In the genomic region with DNA sequence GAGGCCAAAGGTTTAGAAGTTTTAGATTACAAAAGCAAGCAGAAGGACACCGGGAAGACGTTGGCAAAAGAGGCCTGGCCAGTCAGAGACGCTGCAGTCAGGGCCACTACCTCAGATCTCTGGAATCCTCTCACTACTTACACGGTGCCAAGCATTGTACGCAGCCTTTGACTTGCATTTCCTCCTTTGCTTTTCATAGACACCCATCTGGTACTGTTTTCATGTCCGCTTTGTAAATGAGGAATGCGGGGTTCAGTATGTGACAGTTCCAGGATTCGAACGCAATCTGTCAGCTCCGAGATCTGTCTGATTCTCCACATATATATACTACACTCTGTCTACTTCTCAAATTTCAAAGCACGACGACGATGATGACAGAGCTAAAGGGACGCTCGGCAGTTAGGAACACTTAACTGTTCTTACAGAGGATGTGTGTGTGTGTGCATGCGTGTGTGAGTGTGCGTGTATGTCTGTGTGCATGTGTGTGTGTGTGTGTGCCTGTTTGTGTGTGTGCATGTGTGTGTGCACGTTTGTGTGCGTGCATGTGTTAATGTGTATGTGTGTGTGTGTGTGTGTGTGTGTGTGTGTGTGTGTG, we compare ENCODE assay signal across 15 mouse cellular contexts.
A peak's percentile ranks its signal among the peaks of the same experiment; 100 is the strongest.
DNase-seq lines count a peak whose midpoint lies in the region; ATAC-seq and TF ChIP-seq lines count a peak whose summit lies in the region.
"Had no signal": no experiment of that assay in that cellular context is flagged by ENCODE, and none has a peak within 500 bp of the region (broad histone marks: within the 10 kb centered on the region; RNA-seq: fewer than 3 reads in every experiment).

No protein-coding gene starts in this region.

- no peak for TF ChIP-seq EP300 in lung, postnatal 0 days (IDR thresholded peaks at IDR 0.05)

- no peaks in the 10 kb centered on the region for H3K9me3 ChIP-seq in heart, embryonic 13.5 days
- no peaks in the 10 kb centered on the region for H3K9me3 ChIP-seq in lung, postnatal 0 days (ENCODE audit: low read length)
- H3K9me3 ChIP-seq: embryonic facial prominence, embryonic 13.5 days; midbrain, embryonic 15.5 days had no signal

- peaks cover 32% of the 10 kb centered on the region for H3K4me1 ChIP-seq in heart, embryonic 13.5 days
- peaks cover 3% of the 10 kb centered on the region; the same call in 1 of the 2 replicates for H3K4me1 ChIP-seq in lung, postnatal 0 days (ENCODE audit: insufficient read depth, low read depth, low read length)

- 46% methylated on average over 19 of the region's 19 CpGs for WGBS in heart, embryonic 13.5 days
- 27% methylated on average over 19 of the region's 19 CpGs for WGBS in lung, postnatal 0 days

- peak overlapping the region; percentile 47; the same call in 1 of the 2 replicates for H3K9ac ChIP-seq in heart, embryonic 13.5 days
- no peak overlapping the region; the same call in 1 of the 2 replicates for H3K9ac ChIP-seq in lung, postnatal 0 days (replicated peaks; ENCODE audit: low read depth)
- H3K9ac ChIP-seq: embryonic facial prominence, embryonic 13.5 days; midbrain, embryonic 15.5 days had no signal

- H3K4me3 ChIP-seq in heart, embryonic 13.5 days, result no peak overlapping the region
- H3K4me3 ChIP-seq in lung, postnatal 0 days (ENCODE audit: low read depth, low read length), result no peak overlapping the region
- H3K4me3 ChIP-seq: embryonic facial prominence, embryonic 13.5 days; midbrain, embryonic 15.5 days had no signal

- peak; percentile 35 for DNase-seq in adrenal gland, postnatal 10 days
- DNase-seq in adrenal gland, adult 18-20 months (ENCODE audit: low spot score in 2 of 2), result no peak
- no peak for DNase-seq in heart, adult 9 months (ENCODE audit: low spot score in 2 of 2)
- DNase-seq in lung, postnatal 0 days (ENCODE audit: low spot score), result peak; percentile 61
- DNase-seq in lung, adult 18-20 months, result no peak
- DNase-seq in mesoderm, embryonic 11.5 days (ENCODE audit: low read depth, low spot score), result peak; percentile 32
- no peak for DNase-seq in kidney, postnatal 14 days
- DNase-seq: gastrocnemius, postnatal 36 days; liver; right cerebral cortex, postnatal 25 days; thymus, adult 18-20 months had no signal

- no peak for ATAC-seq in heart, embryonic 13.5 days (ENCODE audit: extremely low read depth, insufficient number of reproducible peaks, low FRiP score, low TSS enrichment)
- ATAC-seq in lung, postnatal 0 days, result no peak
- ATAC-seq: hindbrain, embryonic 16.5 days; midbrain, embryonic 15.5 days had no signal

- H3K36me3 ChIP-seq in heart, embryonic 13.5 days, result no peaks in the 10 kb centered on the region; the same call in 1 of the 2 replicates
- no peaks in the 10 kb centered on the region for H3K36me3 ChIP-seq in lung, postnatal 0 days (ENCODE audit: insufficient read depth, low read length)
- H3K36me3 ChIP-seq: midbrain, embryonic 15.5 days had no signal

- TF ChIP-seq CTCF in lung, postnatal 0 days (IDR thresholded peaks at IDR 0.05), result no peak

- H3K4me2 ChIP-seq in heart, embryonic 13.5 days, result no peak overlapping the region
- H3K4me2 ChIP-seq in lung, postnatal 0 days (replicated peaks; ENCODE audit: low read depth, low read length), result no peak overlapping the region
- H3K4me2 ChIP-seq: embryonic facial prominence, embryonic 13.5 days; midbrain, embryonic 15.5 days had no signal

- H3K27me3 ChIP-seq in heart, embryonic 13.5 days (replicated peaks), result no peaks in the 10 kb centered on the region
- no peaks in the 10 kb centered on the region for H3K27me3 ChIP-seq in lung, postnatal 0 days (replicated peaks; ENCODE audit: insufficient read depth, low read length)
- H3K27me3 ChIP-seq: embryonic facial prominence, embryonic 13.5 days; midbrain, embryonic 15.5 days had no signal

- no peak overlapping the region; the same call in 1 of the 2 replicates for H3K27ac ChIP-seq in heart, embryonic 13.5 days (replicated peaks)
- peak overlapping the region; percentile 14; the same call in 1 of the 2 replicates for H3K27ac ChIP-seq in lung, postnatal 0 days (ENCODE audit: low read length)
- H3K27ac ChIP-seq: embryonic facial prominence, embryonic 13.5 days; midbrain, embryonic 15.5 days had no signal

Comparison
In these comparisons a context has a peak if more than half of its experiments do, and no peak if none do; other contexts are left out.
1. DNase-seq: peak in adrenal gland, postnatal 10 days (single experiment), lung, postnatal 0 days (single experiment) and mesoderm, embryonic 11.5 days (single experiment); none in adrenal gland, adult 18-20 months (0 of 2), heart, adult 9 months (0 of 2), lung, adult 18-20 months (0 of 2) and kidney, postnatal 14 days (single experiment).